Mouse (Mus musculus): ENCODE results near the gene Kyat1. TPM values are rescaled to one million over a fixed set of nuclear protein-coding genes. Genes with fewer than 3 reads are reported as not detected.

Gene Kyat1
- 14.5 and 15.5 TPM in 2 replicates for polyA plus RNA-seq (2015; fragmentation: Nextera tagmentation; extraction: Ambion mirVana)

DNA sequence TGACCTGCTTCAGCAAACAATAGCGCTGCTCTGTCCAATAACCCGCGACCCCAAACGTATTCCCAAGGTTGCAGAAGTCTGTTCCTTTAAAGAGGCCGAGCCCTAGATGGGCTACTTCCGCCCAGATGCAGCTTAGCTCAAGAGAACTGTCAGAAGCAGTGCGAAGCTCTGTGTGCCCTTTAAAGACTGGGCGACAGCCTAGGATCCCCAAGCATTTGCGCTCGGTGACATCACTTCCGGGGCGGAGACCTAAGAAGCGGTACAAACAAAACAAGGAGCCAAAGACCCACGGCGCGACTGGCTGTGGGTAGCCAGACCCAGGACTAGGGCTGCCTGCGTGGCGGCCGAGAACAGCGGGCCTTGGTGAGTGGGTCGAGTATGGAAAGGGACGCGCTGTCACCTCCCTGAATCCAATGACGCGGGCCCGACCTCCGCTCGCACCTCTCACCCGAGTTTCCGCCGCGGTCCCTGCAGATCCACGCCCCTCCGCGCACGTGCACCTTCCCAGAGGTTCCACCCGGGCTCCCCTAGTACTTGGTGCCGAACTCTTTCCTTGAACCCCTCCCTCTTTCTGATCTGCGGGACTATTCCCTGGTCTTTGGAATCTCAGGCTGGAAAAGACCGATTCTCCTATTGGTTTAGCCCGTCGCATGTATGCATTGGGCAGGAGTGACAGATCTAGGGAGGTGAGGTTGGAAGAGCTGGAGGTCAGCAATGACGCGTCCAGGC is at the start of gene Kyat1:
Gene Kyat1 (minus strand): TSS at position 219 of the 729 bp plus-strand sequence.
- DNase-seq (ENCODE audit: low spot score) = peak; percentile 96

- peak; percentile 38 for DNase-seq (ENCODE audit: low spot score)
Observed at GRCm38 (mm10) chr2:30253809-30254208, 48.2 kb upstream of the Kyat1 start.

GRCm38 (mm10) chr2:30252521-30252920 is 46.9 kb upstream of the Kyat1 start:
- no peak for DNase-seq (ENCODE audit: low spot score)

- peak; percentile 87 for DNase-seq (ENCODE audit: low spot score)
Observed at GRCm38 (mm10) chr2:30251417-30252104, 45.9 kb upstream of the Kyat1 start.

DNA sequence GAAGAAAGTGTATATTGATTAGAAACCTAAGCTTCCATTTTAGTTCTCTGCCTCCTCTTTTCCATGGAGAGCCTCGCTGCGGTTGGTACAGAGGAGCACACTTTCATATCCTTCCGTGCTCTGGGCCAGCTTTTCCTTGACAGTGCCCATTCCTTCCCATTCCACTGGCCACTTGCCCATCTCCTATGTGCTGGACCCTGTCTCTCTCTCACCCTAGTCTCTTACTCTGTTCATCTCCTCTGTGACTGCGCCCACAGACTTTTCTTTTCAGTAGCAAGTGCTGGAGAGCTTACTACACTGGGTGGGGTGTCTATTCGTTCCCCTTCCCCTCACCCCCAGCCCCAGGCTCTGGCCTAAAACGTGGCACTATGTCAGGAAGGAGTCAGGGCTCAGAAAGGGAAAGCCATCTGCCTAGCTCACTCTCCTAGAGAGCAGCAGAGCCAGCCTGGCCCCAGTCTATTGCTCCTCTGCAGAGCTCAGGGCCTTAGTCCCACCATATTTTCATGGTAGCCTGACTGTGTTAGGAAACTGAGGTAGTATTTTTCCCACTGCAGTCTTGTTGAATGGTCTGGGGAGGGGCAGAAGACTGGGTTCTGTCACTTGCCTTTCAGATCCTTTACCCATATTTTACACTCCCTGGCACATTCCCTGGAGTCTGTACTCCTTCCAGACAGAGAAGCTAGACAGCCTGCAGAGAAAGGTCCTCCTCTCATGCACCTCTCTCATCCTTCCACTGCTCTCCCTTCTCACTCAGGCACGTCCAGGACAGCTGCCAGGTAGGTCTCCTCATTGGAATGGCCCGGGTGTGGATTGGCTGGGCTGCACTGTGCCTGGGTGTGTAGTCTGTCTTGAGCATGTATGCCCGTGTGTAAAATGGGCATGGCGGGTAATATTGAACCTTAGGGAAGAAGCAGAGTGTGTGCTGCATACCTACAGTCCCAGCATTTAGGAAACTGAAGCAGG is 44.8 kb upstream of the Kyat1 start:
- DNase-seq (ENCODE audit: low spot score) = no peak

DNA sequence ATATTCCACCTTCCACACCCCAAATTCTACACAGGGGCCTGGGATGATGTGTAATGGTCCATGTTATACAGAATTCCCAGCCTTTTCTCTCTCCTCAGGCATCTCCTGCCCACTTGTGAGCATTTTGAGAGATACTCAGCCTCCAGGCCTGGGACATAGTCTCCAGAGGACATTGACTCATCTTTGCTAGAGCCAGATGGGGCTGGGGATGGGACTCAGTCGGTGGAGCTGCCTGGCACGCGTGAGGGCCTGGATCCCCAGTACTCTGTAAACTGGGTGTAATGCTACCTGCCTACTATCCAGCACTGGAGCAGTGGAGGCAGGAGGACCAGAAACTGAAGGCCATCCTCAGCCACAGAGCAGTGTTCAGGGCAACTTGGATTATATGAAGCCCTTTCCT is 43.5 kb upstream of the Kyat1 start:
- no peak for DNase-seq (ENCODE audit: low spot score)

GRCm38 (mm10) chr2:30247681-30248080 is 42.0 kb upstream of the Kyat1 start:
- DNase-seq (ENCODE audit: low spot score) = no peak

DNA sequence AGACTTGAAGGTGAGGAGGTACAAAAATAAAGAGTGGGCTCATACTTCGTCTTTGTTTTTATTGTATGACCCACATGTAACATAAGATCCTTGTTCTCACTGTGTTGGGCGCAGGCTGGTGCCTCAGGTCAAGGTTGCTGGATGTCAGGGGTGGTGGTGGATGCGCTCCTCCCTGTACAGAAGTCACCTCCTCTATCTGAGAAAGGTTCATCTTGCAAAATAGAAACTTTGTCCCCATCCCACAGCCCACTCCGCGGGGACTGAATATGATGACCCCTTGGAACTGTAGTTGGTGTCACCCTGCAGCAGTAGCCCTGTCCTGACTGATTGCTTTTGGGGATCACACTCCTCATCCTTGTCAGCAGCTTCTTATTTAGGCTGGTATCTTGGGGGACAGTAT is 41.4 kb upstream of the Kyat1 start:
- DNase-seq (ENCODE audit: low spot score) = no peak

GRCm38 (mm10) chr2:30244595-30245178 is 39.0 kb upstream of the Kyat1 start:
- DNase-seq (ENCODE audit: low spot score) = no peak

GRCm38 (mm10) chr2:30243391-30243790 is 37.7 kb upstream of the Kyat1 start:
- DNase-seq (ENCODE audit: low spot score) = no peak

DNA sequence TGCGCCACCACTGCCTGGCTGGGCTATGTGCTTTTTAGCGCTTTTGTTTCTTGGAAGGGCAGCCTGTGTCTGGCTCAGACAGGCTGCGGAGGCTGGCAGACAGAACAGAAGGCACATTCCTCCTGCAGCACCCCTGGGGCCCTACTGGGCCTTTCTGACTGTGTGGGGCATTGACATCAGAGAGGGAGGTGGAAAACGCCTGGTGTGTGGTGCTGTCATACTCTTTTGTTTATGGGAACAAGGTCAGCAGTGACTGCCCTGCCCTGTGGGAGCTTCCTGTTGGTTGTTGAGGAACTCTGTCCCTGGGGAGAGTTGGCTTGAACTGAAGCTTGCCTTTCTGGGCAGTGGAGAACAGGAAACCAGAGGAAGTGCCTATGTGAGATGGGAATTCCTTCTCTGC is 36.9 kb upstream of the Kyat1 start:
- DNase-seq (ENCODE audit: low spot score) = no peak

DNA sequence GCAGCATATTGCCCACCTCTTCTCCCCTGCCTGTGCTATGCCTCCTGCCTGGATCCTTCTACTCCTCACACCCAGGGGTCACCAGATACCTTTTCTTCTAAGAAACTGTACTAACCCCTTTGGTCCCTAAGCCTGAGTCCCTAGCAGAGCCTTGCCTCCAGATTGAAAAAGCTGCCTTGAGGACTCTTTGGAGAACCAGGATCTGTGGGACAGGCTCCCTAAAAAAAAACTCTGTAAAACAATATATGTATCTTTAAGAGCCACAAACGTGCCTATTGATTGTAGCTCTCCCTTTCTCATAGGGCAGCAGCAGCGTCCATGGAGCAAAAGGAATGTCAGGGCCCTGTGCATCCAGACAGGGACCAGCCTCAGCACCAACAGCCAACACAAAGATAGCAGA is 34.6 kb upstream of the Kyat1 start, which contains the start of gene Gm28035:
Gene Gm28035 (plus strand): TSS at position 301 of the 400 bp plus-strand sequence.
- no peak for DNase-seq (ENCODE audit: low spot score)

- DNase-seq (ENCODE audit: low spot score) = no peak
Observed at GRCm38 (mm10) chr2:30239777-30240176, 34.1 kb upstream of the Kyat1 start.

GRCm38 (mm10) chr2:30238906-30239465 is 33.3 kb upstream of the Kyat1 start:
- DNase-seq (ENCODE audit: low spot score) = no peak

- peak; percentile 68 for DNase-seq (ENCODE audit: low spot score)
Observed at GRCm38 (mm10) chr2:30237881-30238280, 32.2 kb upstream of the Kyat1 start.

GRCm38 (mm10) chr2:30237199-30237880 is 31.7 kb upstream of the Kyat1 start, which contains the start of gene Lrrc8a:
Gene Lrrc8a, plus strand, starts transcription at chr2:30237715.
- DNase-seq (ENCODE audit: low spot score) = peak; percentile 99

DNA sequence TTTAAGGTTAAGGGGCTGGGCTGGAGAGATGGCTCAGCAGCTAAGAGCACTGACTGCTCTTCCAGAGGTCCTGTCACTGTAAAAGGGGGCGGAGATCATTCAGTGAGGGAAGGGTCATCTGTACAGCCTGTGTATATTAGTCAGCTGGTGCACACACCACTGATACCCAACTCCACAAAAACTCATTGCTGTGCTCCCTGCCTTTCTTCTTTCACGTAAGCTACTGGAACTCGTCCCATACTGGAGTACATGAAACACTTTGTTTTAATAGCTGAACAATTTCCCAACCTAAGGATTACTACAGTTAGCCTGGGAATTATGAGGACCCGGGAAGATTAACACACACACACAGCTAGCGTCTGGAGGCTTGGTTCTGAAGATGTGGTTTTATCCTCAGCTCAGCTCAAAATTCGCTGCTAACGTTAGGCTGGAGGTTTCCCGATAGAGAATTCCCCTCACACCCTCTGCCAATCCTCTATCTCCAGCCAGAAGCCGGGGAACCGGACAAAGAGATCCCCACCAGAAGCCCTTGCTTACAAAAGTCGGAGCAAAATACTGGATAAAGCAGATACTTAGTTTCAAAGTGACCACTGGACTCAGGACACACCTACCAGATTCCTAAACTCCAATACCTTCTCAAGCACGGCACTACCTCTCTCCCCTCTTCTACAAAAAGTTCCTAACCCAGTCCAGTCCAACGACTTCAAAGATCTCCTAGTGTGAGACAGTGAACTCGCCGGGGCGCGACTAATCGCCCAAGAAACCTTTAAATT is 31.0 kb upstream of the Kyat1 start:
- no peak for DNase-seq (ENCODE audit: low spot score)

- peak; percentile 47 for DNase-seq (ENCODE audit: low spot score)
Observed at GRCm38 (mm10) chr2:30235593-30235992, 29.9 kb upstream of the Kyat1 start.

DNA sequence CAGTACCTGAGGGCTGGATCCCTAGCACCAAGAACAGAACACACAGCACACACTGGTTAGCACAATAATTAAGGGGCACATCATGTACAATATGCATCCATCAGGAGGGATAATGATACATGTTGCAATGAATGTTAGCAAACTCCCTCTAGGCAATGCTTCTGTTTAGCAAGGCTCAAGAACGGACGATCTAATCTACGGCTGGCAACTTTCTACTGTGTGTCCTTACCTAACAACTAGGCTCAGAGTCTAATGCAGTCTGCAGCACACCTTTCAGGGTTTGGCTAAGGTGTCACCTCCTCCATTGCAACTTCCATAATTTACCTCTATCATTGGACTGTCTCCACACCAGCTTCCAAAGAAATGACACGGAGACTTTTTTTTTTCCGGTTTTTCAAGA is 10.6 kb upstream of the Kyat1 start:
- DNase-seq (ENCODE audit: low spot score) = no peak
